Mouse (Mus musculus): ENCODE measurements around the gene Psme2b. TPM values are rescaled to one million over a fixed set of nuclear protein-coding genes. Genes with fewer than 3 reads are reported as not detected.

Gene Psme2b
- polyA plus RNA-seq, 1 experiment from 2014 or later, result 1.7 TPM

Other genes starting within 250 kb of the Psme2b start
- 505 and 506 TPM in 2 replicates for gene Rack1, start 145.9 kb downstream of the Psme2b start, polyA plus RNA-seq (2014; fragmentation: Nextera tagmentation; extraction: Ambion mirVana)
- 6.3 and 8.4 TPM in 2 replicates for gene Trim41, start 128.8 kb downstream of the Psme2b start, polyA plus RNA-seq (2014; fragmentation: Nextera tagmentation; extraction: Ambion mirVana)
- 0.75 and 1.6 TPM in 2 replicates for gene Trim7, start 120.0 kb downstream of the Psme2b start, polyA plus RNA-seq (2014; fragmentation: Nextera tagmentation; extraction: Ambion mirVana)
- 3.2 and 4.5 TPM in 2 replicates for gene Gm12184, start 119.5 kb downstream of the Psme2b start, polyA plus RNA-seq (2014; fragmentation: Nextera tagmentation; extraction: Ambion mirVana)
- 1.4 and 5.0 TPM in 2 replicates for gene Irgm1, start 74.5 kb downstream of the Psme2b start, polyA plus RNA-seq (2014; fragmentation: Nextera tagmentation; extraction: Ambion mirVana)
- 0.34 TPM in 1 of 2 replicates, not detected in the other for gene Gm5431, start 44.0 kb downstream of the Psme2b start, polyA plus RNA-seq (2014; fragmentation: Nextera tagmentation; extraction: Ambion mirVana)
- not detected in 2 replicates for gene Olfr56, start 32.7 kb upstream of the Psme2b start, polyA plus RNA-seq (2014; fragmentation: Nextera tagmentation; extraction: Ambion mirVana)
- gene 9930111J21Rik1, start 33.2 kb upstream of the Psme2b start, polyA plus RNA-seq (2014; fragmentation: Nextera tagmentation; extraction: Ambion mirVana), result 0.39 TPM in 1 of 2 replicates, not detected in the other
- not detected in 2 replicates for gene Gm12185, start 46.0 kb upstream of the Psme2b start, polyA plus RNA-seq (2014; fragmentation: Nextera tagmentation; extraction: Ambion mirVana)
- gene Tgtp1, start 48.0 kb upstream of the Psme2b start, polyA plus RNA-seq (2014; fragmentation: Nextera tagmentation; extraction: Ambion mirVana), result 0.74 TPM in 1 of 2 replicates, not detected in the other
- gene 9930111J21Rik2, start 105.1 kb upstream of the Psme2b start, polyA plus RNA-seq (2014; fragmentation: Nextera tagmentation; extraction: Ambion mirVana), result 0.04 and 0.46 TPM in 2 replicates
- gene Tgtp2, start 118.0 kb upstream of the Psme2b start, polyA plus RNA-seq (2014; fragmentation: Nextera tagmentation; extraction: Ambion mirVana), result 0.76 TPM in 1 of 2 replicates, not detected in the other
- gene Ifi47, start 130.4 kb upstream of the Psme2b start, polyA plus RNA-seq (2014; fragmentation: Nextera tagmentation; extraction: Ambion mirVana), result 0.16 and 3.5 TPM in 2 replicates
- gene Olfr1396, start 168.7 kb upstream of the Psme2b start, polyA plus RNA-seq (2014; fragmentation: Nextera tagmentation; extraction: Ambion mirVana), result not detected in 2 replicates
- not detected in 2 replicates for gene Olfr1395, start 196.1 kb upstream of the Psme2b start, polyA plus RNA-seq (2014; fragmentation: Nextera tagmentation; extraction: Ambion mirVana)
- not detected in 2 replicates for gene Olfr1394, start 208.2 kb upstream of the Psme2b start, polyA plus RNA-seq (2014; fragmentation: Nextera tagmentation; extraction: Ambion mirVana)
- not detected in 2 replicates for gene Btnl9, start 241.0 kb upstream of the Psme2b start, polyA plus RNA-seq (2014; fragmentation: Nextera tagmentation; extraction: Ambion mirVana)

Measured in midbrain, embryonic 14.5 days (tissue).